Mouse (Mus musculus): Measurements from ENCODE around the gene Hcfc2.

The Hcfc2 gene

DNA sequence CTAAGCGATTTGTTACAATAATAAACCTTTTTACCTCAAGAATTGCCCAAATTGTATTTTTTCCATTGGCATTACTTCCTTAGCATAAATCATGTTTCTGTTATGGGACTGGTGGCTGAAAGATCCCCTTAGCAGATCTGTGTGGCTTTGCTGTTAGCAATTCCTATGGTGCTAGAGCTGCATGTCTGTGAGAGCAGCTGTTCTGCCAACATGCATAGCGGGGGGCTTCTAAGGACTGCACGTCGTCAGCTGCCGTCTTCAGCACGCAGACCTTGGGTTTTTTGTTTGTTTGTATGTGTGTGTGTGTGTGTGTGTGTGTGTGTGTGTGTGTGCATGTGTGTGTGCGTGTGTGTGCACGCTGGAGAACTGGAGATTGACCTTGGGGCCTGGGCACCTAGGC is 45.4 kb downstream of the Hcfc2 start:
- DNase-seq (ENCODE audit: low spot score) = no peak

DNA sequence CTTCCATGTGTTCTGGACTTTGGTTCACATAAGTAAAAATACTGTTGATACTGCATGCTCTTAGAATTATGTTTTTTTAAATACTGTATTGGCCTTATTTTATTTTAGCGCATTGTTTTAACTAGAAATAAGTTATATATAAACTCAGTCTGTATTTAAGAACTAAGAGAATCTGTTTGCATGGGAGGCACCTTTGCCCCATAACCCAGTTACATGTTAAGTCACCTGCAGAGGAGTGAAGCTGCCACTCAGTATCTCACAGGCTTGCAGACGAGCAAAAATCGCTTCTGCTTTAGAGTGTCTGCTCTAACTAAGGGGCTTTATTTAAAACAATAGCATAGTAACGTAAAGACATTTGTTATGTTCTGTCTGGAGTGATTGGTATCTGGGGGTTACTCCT is 45.9 kb downstream of the Hcfc2 start:
- DNase-seq (ENCODE audit: low spot score) = no peak

DNA sequence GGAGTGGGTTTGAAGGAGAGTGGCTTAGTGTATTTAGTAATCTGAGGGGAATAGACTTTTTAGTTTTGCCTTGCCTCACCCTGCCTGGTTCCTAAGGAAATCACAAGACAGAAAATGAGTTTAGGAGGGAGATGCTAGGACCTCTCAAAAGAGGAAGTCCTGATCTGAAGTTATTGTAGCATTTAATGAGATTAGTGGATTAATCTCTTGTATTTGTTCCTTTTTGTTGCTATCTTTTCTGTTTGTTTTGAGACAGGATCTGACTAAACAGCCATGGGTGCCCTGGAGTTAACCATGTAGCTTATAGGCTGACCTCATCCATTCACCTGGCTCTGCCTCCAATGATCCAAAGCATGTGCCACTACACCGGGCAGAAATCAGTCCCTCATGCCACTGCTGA is 46.6 kb downstream of the Hcfc2 start:
- DNase-seq (ENCODE audit: low spot score) = no peak

DNA sequence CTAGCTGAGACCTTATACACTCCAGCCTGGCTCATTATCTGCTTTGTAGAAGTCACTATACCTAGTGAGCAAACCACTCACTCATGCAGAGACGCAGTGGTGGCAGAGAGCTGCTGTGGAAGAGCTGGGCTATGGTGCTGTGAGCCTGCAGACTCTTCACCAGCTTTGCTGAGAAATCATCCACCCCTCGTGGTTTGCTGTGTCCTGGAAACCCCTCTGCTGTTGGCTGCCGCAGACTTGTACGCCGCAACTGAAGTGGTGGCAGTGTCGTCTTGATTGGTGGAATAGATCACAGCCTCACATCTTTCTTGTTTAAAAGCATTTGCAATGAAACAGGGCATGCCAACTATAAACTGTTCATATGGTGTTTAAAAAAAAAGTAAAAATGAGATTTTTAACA is 48.3 kb downstream of the Hcfc2 start:
- no peak for DNase-seq (ENCODE audit: low spot score)

DNA sequence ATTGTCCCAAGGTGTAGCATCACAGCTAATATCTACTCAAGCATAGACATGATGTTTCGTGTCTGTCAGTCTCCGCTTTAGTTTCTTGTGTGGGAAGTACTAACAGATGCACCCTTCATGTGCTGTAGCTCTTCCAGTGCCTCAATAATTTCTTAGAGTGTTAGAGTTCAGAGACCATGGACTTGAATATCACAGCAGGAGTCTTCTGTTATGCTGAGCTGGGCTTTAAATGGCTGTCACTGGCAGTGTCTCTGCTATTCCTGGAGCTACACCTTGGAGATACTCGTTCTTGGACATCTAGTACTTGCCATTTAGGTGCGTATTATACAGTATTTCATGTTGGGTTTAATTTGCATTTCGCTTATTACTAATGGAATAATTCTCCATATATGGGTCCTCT is 49.3 kb downstream of the Hcfc2 start:
- DNase-seq (ENCODE audit: low spot score) = no peak

GRCm38 (mm10) chr10:82746988-82747850 is 51.3 kb downstream of the Hcfc2 start:
- no peak for DNase-seq (ENCODE audit: low spot score)

- DNase-seq (ENCODE audit: low spot score) = no peak
Measured at GRCm38 (mm10) chr10:82750778-82751177, 54.8 kb downstream of the Hcfc2 start.

DNA sequence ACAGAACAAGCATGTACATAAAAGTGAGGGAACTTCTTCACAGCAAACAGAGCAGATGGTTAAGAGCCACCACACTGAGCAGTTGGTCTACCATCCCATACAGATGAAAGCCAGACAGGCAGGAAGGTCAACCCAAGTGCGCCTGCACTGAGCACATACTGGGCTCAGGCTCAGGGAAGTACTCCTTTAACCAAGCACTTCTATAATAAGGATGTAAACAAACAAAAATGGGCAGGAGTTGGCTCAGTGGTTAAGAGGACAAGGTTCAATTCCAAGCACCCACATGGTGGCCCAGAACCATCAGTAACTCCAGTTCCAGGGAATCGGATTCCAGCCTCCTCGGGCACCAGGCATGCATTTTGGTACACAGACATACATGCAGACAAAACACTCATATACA is 57.0 kb downstream of the Hcfc2 start:
- DNase-seq (ENCODE audit: low spot score) = no peak

DNA sequence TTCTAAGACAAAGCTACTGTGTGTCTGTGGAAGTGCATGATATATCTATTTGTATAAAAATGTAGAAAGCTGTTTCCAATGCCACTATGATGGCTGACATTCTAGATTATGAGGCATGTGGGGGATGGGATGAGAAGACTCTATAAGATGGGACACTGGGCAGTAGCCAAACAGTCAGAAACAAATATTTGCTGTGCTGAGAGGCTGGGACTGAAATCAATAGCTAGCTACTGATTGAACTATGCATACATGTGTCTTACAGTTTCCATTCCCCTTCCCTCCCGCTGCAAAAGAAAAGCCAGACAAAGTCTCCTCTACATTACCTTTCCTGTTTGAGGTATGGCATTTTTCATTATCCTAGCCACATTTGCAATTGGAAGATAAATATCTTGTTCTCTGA is 58.7 kb downstream of the Hcfc2 start:
- no peak for DNase-seq (ENCODE audit: low spot score)

DNA sequence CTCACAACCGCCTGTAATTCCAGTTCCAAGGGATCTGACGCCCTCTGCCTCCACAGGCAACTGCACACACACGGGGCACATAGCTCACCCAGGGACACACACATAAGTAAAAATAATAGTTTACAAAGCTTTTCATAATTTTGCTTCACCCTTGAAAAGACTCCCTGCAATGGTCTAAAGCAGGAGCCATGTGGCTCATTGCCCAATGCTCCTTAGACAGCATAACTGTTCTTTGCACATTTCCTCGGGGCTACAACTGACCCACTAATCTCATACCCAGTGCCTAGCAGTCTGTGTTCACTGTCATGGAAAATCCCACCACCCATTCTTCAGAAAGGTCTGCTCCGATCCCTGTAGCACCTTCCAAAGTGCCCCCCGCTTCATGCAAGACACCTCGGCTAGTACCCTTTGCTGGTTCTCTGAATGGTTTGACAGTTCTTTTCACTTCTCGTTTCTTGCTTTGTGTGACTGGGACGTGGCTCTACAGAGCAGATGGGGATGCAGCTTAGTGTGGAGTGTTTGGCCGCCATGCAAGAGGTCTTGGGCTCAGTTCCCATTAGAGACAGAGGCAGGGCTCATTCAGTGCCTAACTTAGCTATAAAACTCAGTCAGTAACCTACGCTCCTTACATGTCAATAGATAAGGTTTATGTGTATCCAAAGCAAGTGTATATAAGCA is 59.4 kb downstream of the Hcfc2 start:
- no peak for DNase-seq (ENCODE audit: low spot score)

DNA sequence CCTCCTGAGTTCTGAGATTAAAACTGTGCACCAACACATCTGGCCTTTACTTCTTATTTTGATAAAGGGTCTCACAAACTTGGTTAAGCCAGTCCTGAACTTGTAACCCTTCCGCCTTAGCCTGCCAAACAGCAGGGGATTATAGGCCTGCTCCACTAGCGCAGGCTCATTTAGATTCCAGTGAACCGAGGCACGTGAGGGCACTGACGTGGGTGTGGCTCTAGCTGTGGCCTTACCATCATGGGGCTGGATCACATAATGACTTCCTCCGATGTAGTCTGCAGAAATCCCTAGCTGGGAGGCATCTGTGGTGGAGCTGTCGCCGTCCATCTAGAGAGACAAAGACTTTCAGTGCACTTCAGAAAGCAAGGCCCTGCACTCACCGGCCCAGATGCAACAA is 60.5 kb downstream of the Hcfc2 start:
- DNase-seq (ENCODE audit: low spot score) = no peak

- no peak for DNase-seq (ENCODE audit: low spot score)
Measured at GRCm38 (mm10) chr10:82757341-82757740, 61.4 kb downstream of the Hcfc2 start.

DNA sequence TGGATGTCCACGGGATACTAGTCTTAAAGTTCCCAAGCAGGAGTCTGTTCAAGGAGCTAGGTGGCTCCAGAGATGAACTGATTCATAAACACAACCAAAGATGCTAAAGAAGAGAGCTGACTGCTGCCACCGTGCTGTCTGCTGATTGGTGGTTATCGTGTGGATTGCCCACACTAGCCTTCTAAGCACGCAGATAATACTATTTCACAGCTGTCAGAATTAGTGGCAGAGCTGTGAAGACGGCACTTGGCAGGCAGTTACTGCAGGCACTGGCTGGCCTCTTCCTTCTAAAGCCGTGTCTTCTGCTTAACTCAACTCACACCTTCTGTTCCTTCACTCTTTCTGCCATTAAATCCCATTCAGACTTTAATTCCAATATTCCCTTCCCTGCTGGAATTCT is 62.4 kb downstream of the Hcfc2 start:
- no peak for DNase-seq (ENCODE audit: low spot score)

GRCm38 (mm10) chr10:82758878-82759277 is 62.9 kb downstream of the Hcfc2 start:
- no peak for DNase-seq (ENCODE audit: low spot score)

DNA sequence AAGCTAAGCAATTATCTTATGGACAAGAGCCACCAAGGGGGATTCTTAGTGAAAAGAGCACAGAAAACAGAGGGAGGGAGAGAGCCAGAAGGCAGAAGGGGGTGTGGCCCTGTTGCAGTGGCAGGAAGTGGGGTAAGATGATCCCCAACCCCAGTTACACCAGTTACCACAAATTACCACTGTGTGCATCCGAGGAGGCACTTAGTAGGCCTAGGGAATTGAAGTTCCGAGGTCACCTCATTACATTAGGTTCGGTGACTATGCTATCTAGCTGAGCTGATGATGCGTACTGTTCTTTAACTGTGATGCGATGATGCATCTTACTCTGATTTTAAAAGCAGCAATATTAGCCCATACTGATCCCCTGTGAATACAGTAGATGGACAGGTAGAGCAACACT is 63.7 kb downstream of the Hcfc2 start:
- no peak for DNase-seq (ENCODE audit: low spot score)

GRCm38 (mm10) chr10:82761037-82761811 is 65.3 kb downstream of the Hcfc2 start:
- no peak for DNase-seq (ENCODE audit: low spot score)

DNA sequence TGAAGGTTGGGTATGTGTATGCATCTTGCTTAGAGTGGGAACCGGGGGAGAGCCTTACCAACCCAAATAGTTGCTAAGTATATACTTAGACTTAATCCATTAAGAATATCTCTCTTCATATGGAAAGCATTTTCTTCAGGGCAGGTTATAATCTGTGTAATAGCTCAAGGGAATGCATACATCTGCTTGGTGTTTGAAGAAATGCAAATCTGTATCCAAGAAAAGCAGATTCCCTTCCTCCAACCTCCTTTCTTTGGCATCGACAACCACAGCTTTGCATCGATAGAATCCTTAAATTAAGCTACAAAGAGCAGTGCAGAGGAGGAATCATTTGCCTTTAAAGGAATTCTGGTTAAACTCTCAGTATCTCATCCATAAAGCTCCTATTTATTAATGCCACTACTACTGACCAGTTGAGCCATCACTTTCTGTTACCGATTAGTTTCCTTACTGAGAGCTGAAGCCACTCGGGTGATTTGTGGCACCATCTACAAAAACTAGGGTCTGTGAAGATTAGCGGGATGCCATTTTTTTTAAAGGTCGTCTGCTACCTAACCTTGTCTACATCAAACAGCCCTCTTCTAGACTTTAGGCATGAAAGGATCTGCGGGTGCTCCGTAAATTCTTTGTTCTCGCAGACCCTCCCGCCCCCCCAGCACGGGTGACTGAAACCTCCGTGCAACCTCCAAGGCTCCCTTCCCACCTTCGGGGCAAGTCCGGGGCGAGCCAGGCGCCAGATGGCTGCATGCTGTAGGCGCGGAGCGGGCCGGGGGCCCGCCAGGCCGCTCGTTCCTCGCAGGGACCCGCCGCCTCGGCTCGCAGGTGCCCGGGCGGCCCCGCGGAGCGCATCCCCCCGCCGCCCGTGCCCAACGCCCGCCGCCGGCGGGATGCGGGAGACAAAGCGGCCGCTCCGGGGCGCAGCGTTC is 67.1 kb downstream of the Hcfc2 start:
- DNase-seq (ENCODE audit: low spot score) = peak; percentile 60

- DNase-seq (ENCODE audit: low spot score) = peak; percentile 97
Measured at GRCm38 (mm10) chr10:82763840-82764631, 68.1 kb downstream of the Hcfc2 start, which contains the start of gene Nfyb. Nfyb (minus strand) TSS chr10:82764144.

DNA sequence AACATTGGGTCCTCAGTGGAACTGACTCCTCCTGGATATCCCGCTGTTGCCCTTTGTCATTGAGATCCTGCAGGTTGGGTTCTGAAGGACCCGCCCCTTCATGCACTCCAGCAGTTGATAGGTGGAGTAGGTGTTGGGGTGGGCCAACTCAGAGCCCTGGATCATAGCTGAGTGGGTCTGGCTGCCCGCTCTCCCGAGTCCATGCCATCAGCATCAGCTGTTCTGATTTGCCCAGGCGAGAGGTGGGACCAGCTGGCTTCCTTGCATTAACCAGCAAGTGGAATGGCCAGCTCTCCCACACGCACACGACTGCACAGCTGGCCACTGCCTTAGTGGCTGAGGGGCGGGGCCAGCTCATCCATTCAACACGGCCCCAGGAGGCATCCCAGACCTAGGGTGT is 72.9 kb downstream of the Hcfc2 start:
- DNase-seq (ENCODE audit: low spot score) = peak; percentile 36

- no peak for DNase-seq (ENCODE audit: low spot score)
Measured at GRCm38 (mm10) chr10:82770713-82771112, 74.8 kb downstream of the Hcfc2 start.
